Mouse (Mus musculus): ENCODE data around the gene Gm3072. TPM values are rescaled to one million over a fixed set of nuclear protein-coding genes. Genes with fewer than 3 reads are reported as not detected.
"Not testable (repeated sequence)": the region's sequence is repeated elsewhere in the genome, so short reads cannot be mapped to it uniquely, and the experiment has no call there.

Gene Gm3072
- total RNA-seq (2012; rRNA removed), result not detected in 2 replicates

GRCm38 (mm10) chr14:41624512-41624911, at the start of gene Gm3072:
TSS of gene Gm3072 (minus strand) at chr14:41624612.
- H3K27ac ChIP-seq (ENCODE audit: insufficient read depth, low read depth, low read length, poor library complexity, severe bottlenecking); H3K9ac ChIP-seq (ENCODE audit: insufficient read depth, low read depth, low read length, poor library complexity, severe bottlenecking); H3K9me3 ChIP-seq (ENCODE audit: control insufficient read depth, insufficient read depth, low read depth, low read length); DNase-seq (ENCODE audit: low read depth, low spot score); H3K36me3 ChIP-seq (ENCODE audit: control insufficient read depth, insufficient read depth, low read length, poor library complexity, severe bottlenecking); H3K4me1 ChIP-seq (ENCODE audit: control insufficient read depth in 2 of 2, insufficient read depth in 2 of 2, low read length in 2 of 2, poor library complexity in 1 of 2); in situ Hi-C loops (cut with MboI; ENCODE audit: low sequenced_read_pairs in 2 of 2, unreplicated experiment in 2 of 2); H3K4me3 ChIP-seq (ENCODE audit: insufficient read depth in 1 of 2, low read depth in 1 of 2, low read length in 2 of 2, poor library complexity in 1 of 2, severe bottlenecking in 1 of 2): not testable (repeated sequence)

GRCm38 (mm10) chr14:41648176-41648575, 23.8 kb upstream of the Gm3072 start:
- DNase-seq (ENCODE audit: low read depth, low spot score); H3K9me3 ChIP-seq (ENCODE audit: control insufficient read depth, insufficient read depth, low read depth, low read length); H3K36me3 ChIP-seq (ENCODE audit: control insufficient read depth, insufficient read depth, low read length, poor library complexity, severe bottlenecking); H3K27ac ChIP-seq (ENCODE audit: insufficient read depth, low read depth, low read length, poor library complexity, severe bottlenecking); H3K4me3 ChIP-seq (ENCODE audit: insufficient read depth in 1 of 2, low read depth in 1 of 2, low read length in 2 of 2, poor library complexity in 1 of 2, severe bottlenecking in 1 of 2); H3K4me1 ChIP-seq (ENCODE audit: control insufficient read depth in 2 of 2, insufficient read depth in 2 of 2, low read length in 2 of 2, poor library complexity in 1 of 2); in situ Hi-C loops (cut with MboI; ENCODE audit: low sequenced_read_pairs in 2 of 2, unreplicated experiment in 2 of 2); H3K9ac ChIP-seq (ENCODE audit: insufficient read depth, low read depth, low read length, poor library complexity, severe bottlenecking): not testable (repeated sequence)

- H3K4me1 ChIP-seq (ENCODE audit: control insufficient read depth in 2 of 2, insufficient read depth in 2 of 2, low read length in 2 of 2, poor library complexity in 1 of 2), result not testable (repeated sequence)
Measured at GRCm38 (mm10) chr14:41646387-41646786, 22.0 kb upstream of the Gm3072 start, which contains the start of gene Gm3676. TSS of gene Gm3676 (minus strand) at chr14:41646487.

GRCm38 (mm10) chr14:41630144-41630543, 5.7 kb upstream of the Gm3072 start:
- DNase-seq (ENCODE audit: low read depth, low spot score); H3K4me1 ChIP-seq (ENCODE audit: control insufficient read depth in 2 of 2, insufficient read depth in 2 of 2, low read length in 2 of 2, poor library complexity in 1 of 2); H3K9me3 ChIP-seq (ENCODE audit: control insufficient read depth, insufficient read depth, low read depth, low read length); H3K9ac ChIP-seq (ENCODE audit: insufficient read depth, low read depth, low read length, poor library complexity, severe bottlenecking); H3K36me3 ChIP-seq (ENCODE audit: control insufficient read depth, insufficient read depth, low read length, poor library complexity, severe bottlenecking); in situ Hi-C loops (cut with MboI; ENCODE audit: low sequenced_read_pairs in 2 of 2, unreplicated experiment in 2 of 2); H3K4me3 ChIP-seq (ENCODE audit: insufficient read depth in 1 of 2, low read depth in 1 of 2, low read length in 2 of 2, poor library complexity in 1 of 2, severe bottlenecking in 1 of 2); H3K27ac ChIP-seq (ENCODE audit: insufficient read depth, low read depth, low read length, poor library complexity, severe bottlenecking): not testable (repeated sequence)

More at GRCm38 (mm10) chr14:41646387-41646786, 22.0 kb upstream of the Gm3072 start, which contains the start of gene Gm3676:
- DNase-seq (ENCODE audit: low read depth, low spot score); H3K36me3 ChIP-seq (ENCODE audit: control insufficient read depth, insufficient read depth, low read length, poor library complexity, severe bottlenecking); H3K9me3 ChIP-seq (ENCODE audit: control insufficient read depth, insufficient read depth, low read depth, low read length); H3K27ac ChIP-seq (ENCODE audit: insufficient read depth, low read depth, low read length, poor library complexity, severe bottlenecking); H3K4me3 ChIP-seq (ENCODE audit: insufficient read depth in 1 of 2, low read depth in 1 of 2, low read length in 2 of 2, poor library complexity in 1 of 2, severe bottlenecking in 1 of 2); in situ Hi-C loops (cut with MboI; ENCODE audit: low sequenced_read_pairs in 2 of 2, unreplicated experiment in 2 of 2); H3K9ac ChIP-seq (ENCODE audit: insufficient read depth, low read depth, low read length, poor library complexity, severe bottlenecking): not testable (repeated sequence)

- in situ Hi-C loops (cut with MboI; ENCODE audit: low sequenced_read_pairs in 2 of 2, unreplicated experiment in 2 of 2); H3K9me3 ChIP-seq (ENCODE audit: control insufficient read depth, insufficient read depth, low read depth, low read length); DNase-seq (ENCODE audit: low read depth, low spot score); H3K27ac ChIP-seq (ENCODE audit: insufficient read depth, low read depth, low read length, poor library complexity, severe bottlenecking); H3K9ac ChIP-seq (ENCODE audit: insufficient read depth, low read depth, low read length, poor library complexity, severe bottlenecking); H3K36me3 ChIP-seq (ENCODE audit: control insufficient read depth, insufficient read depth, low read length, poor library complexity, severe bottlenecking); H3K4me3 ChIP-seq (ENCODE audit: insufficient read depth in 1 of 2, low read depth in 1 of 2, low read length in 2 of 2, poor library complexity in 1 of 2, severe bottlenecking in 1 of 2); H3K4me1 ChIP-seq (ENCODE audit: control insufficient read depth in 2 of 2, insufficient read depth in 2 of 2, low read length in 2 of 2, poor library complexity in 1 of 2): not testable (repeated sequence)
Measured at GRCm38 (mm10) chr14:41622535-41622934, 1.9 kb downstream of the Gm3072 start.

- H3K4me3 ChIP-seq (ENCODE audit: insufficient read depth in 1 of 2, low read depth in 1 of 2, low read length in 2 of 2, poor library complexity in 1 of 2, severe bottlenecking in 1 of 2); H3K36me3 ChIP-seq (ENCODE audit: control insufficient read depth, insufficient read depth, low read length, poor library complexity, severe bottlenecking); H3K4me1 ChIP-seq (ENCODE audit: control insufficient read depth in 2 of 2, insufficient read depth in 2 of 2, low read length in 2 of 2, poor library complexity in 1 of 2); H3K27ac ChIP-seq (ENCODE audit: insufficient read depth, low read depth, low read length, poor library complexity, severe bottlenecking); H3K9ac ChIP-seq (ENCODE audit: insufficient read depth, low read depth, low read length, poor library complexity, severe bottlenecking); in situ Hi-C loops (cut with MboI; ENCODE audit: low sequenced_read_pairs in 2 of 2, unreplicated experiment in 2 of 2); DNase-seq (ENCODE audit: low read depth, low spot score); H3K9me3 ChIP-seq (ENCODE audit: control insufficient read depth, insufficient read depth, low read depth, low read length): not testable (repeated sequence)
Measured at GRCm38 (mm10) chr14:41610690-41611089, 13.7 kb downstream of the Gm3072 start.

GRCm38 (mm10) chr14:41600935-41601334, 23.5 kb downstream of the Gm3072 start:
- H3K36me3 ChIP-seq (ENCODE audit: control insufficient read depth, insufficient read depth, low read length, poor library complexity, severe bottlenecking); H3K27ac ChIP-seq (ENCODE audit: insufficient read depth, low read depth, low read length, poor library complexity, severe bottlenecking); H3K9me3 ChIP-seq (ENCODE audit: control insufficient read depth, insufficient read depth, low read depth, low read length); in situ Hi-C loops (cut with MboI; ENCODE audit: low sequenced_read_pairs in 2 of 2, unreplicated experiment in 2 of 2); H3K4me1 ChIP-seq (ENCODE audit: control insufficient read depth in 2 of 2, insufficient read depth in 2 of 2, low read length in 2 of 2, poor library complexity in 1 of 2); DNase-seq (ENCODE audit: low read depth, low spot score); H3K4me3 ChIP-seq (ENCODE audit: insufficient read depth in 1 of 2, low read depth in 1 of 2, low read length in 2 of 2, poor library complexity in 1 of 2, severe bottlenecking in 1 of 2); H3K9ac ChIP-seq (ENCODE audit: insufficient read depth, low read depth, low read length, poor library complexity, severe bottlenecking): not testable (repeated sequence)

- H3K9me3 ChIP-seq (ENCODE audit: control insufficient read depth, insufficient read depth, low read depth, low read length); H3K36me3 ChIP-seq (ENCODE audit: control insufficient read depth, insufficient read depth, low read length, poor library complexity, severe bottlenecking); in situ Hi-C loops (cut with MboI; ENCODE audit: low sequenced_read_pairs in 2 of 2, unreplicated experiment in 2 of 2); H3K4me3 ChIP-seq (ENCODE audit: insufficient read depth in 1 of 2, low read depth in 1 of 2, low read length in 2 of 2, poor library complexity in 1 of 2, severe bottlenecking in 1 of 2); H3K4me1 ChIP-seq (ENCODE audit: control insufficient read depth in 2 of 2, insufficient read depth in 2 of 2, low read length in 2 of 2, poor library complexity in 1 of 2); H3K27ac ChIP-seq (ENCODE audit: insufficient read depth, low read depth, low read length, poor library complexity, severe bottlenecking); H3K9ac ChIP-seq (ENCODE audit: insufficient read depth, low read depth, low read length, poor library complexity, severe bottlenecking): not testable (repeated sequence)
- peak; percentile 24 for DNase-seq (ENCODE audit: low read depth, low spot score)
Measured at GRCm38 (mm10) chr14:41586346-41586745, 38.1 kb downstream of the Gm3072 start.
